Mouse (Mus musculus) forebrain, embryonic 11.5 days (tissue): ENCODE data around the gene D3Ertd254e. TPM values are rescaled to one million over a fixed set of nuclear protein-coding genes. Genes with fewer than 3 reads are reported as not detected.

Experiments
- ATAC-seq: fragments of 200-750 bp; cut with Nextera tagmentation; replicated peaks from 2 replicates; pipeline ENCODE4 v1.8.0; 2017; ENCODE audit warnings: moderate TSS enrichment; ENCODE audit not compliant: low FRiP score
- DNase-seq: peaks from one replicate; pipeline ENCODE4 v3.0.0-alpha.2; 2017; ENCODE audit warnings: low spot score
- H3K27ac ChIP-seq: fragments of 300-500 bp; sonication (generic); 2 replicates; pipeline ENCODE4 v1.5.1; 2014; ENCODE audit warnings: low read depth, low read length
- H3K27me3 ChIP-seq: fragments of 300-500 bp; sonication (generic); 2 replicates; pipeline ENCODE4 v1.6.1; 2014; ENCODE audit warnings: mild to moderate bottlenecking, low read length, mixed read lengths; ENCODE audit not compliant: control insufficient read depth, insufficient read depth
- H3K36me3 ChIP-seq: fragments of 300-500 bp; sonication (generic); 2 replicates; pipeline ENCODE4 v1.6.1; 2014; ENCODE audit warnings: mild to moderate bottlenecking, low read length, moderate library complexity, mixed read lengths; ENCODE audit not compliant: control insufficient read depth, insufficient read depth
- H3K4me1 ChIP-seq: fragments of 300-500 bp; sonication (generic); replicated peaks from 2 replicates; pipeline ENCODE4 v1.6.1; 2014; ENCODE audit warnings: low read length, mixed read lengths; ENCODE audit not compliant: control insufficient read depth, insufficient read depth
- H3K4me2 ChIP-seq: fragments of 300-500 bp; sonication (generic); 2 replicates; pipeline ENCODE4 v1.6.1; 2014; ENCODE audit warnings: low read depth, mild to moderate bottlenecking, low read length, moderate library complexity, mixed read lengths; ENCODE audit not compliant: severe bottlenecking
- H3K4me3 ChIP-seq: fragments of 300-500 bp; sonication (generic); 2 replicates; pipeline ENCODE4 v1.5.1; 2014; ENCODE audit warnings: low read depth, low read length
- H3K9ac ChIP-seq: fragments of 300-500 bp; sonication (generic); 2 replicates; pipeline ENCODE4 v1.6.1; 2014; ENCODE audit warnings: low read length
- H3K9me3 ChIP-seq: fragments of 300-500 bp; sonication (generic); 2 replicates; pipeline ENCODE4 v1.6.1; 2016; ENCODE audit warnings: low read length, mixed read lengths; ENCODE audit not compliant: control insufficient read depth
- WGBS: fragments of 180-500 bp; shearing (Covaris S2); extraction: QIAGEN DNeasy Blood & Tissue Kit; methylation state at CpG from one replicate; pipeline ENCODE4 v1.1.7; 2014; 5-methylcytosine and 5-hydroxymethylcytosine counted together
- polyA plus RNA-seq: library from polyadenylated mRNA; unstranded; fragments of >200 nt; fragmentation: Nextera tagmentation; extraction: Ambion mirVana; gene quantifications from 2 replicates; pipeline ENCODE4 v1.2.1, GENCODE M21; 2014

The D3Ertd254e gene
- polyA plus RNA-seq, 1 experiment from 2014 or later, result 10.6 TPM

DNA sequence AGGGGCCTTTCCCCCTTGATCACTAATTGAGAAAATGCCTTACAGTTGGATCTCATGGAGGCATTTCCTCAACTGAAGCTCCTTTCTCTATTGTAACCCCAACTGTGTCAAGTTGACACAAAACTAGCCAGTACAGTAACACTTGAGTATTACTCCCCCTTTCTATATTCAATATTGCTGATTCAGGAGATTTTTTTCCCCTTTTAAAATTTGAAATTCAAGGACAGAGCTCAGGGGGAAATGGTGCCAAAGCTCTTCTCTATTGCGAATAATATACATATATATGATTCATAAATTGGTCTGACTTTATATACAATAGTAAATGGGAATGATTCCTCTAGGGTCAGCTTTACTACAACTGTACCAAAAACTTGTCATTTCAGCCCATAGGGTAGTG lies 282 bp upstream of the D3Ertd254e start:
- Histone ChIP-seq H3K36me3 (no peaks in the 10 kb centered on the region), H3K27me3 (no peaks in the 10 kb centered on the region), H3K9ac (no peak overlapping the region), H3K27ac (no peak overlapping the region), H3K9me3 (no peaks in the 10 kb centered on the region), H3K4me2 (no peak overlapping the region; the same call in 1 of the 2 replicates), H3K4me3 (peak overlapping the region; percentile 89; the same call in 1 of the 2 replicates), H3K4me1 (peaks cover 8% of the 10 kb centered on the region; the same call in 1 of the 2 replicates)
- WGBS, result 3% methylated on average over 1 of the region's 1 CpGs
- DNase-seq (no peak), ATAC-seq (no peak)

DNA sequence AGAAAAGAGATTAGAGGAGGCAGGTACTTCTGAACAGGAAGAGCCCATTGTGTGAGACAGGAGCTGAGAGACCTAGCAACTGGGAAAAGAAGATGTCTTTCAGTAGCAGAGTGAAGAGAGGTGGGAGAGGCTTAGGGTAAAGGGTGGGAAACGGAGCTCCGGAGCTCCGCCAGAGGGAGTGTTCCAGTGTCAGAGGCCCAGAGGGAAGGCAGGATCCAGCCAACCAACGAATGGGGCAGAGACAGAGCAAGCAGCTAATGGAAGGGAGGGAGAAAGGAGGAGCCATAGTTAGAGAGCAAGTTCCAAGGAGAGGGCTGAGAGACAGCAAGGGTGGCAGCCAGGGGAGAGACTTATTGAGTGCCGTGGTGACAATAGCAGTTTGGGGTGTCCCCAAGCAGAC lies 4.5 kb downstream of the D3Ertd254e start:
- DNase-seq (no peak), ATAC-seq (no peak)
- WGBS, result 17% methylated on average over 5 of the region's 5 CpGs
- Histone ChIP-seq H3K4me2 (no peak overlapping the region), H3K4me3 (no peak overlapping the region), H3K9me3 (no peaks in the 10 kb centered on the region; the same call in 1 of the 2 replicates), H3K9ac (no peak overlapping the region), H3K27ac (no peak overlapping the region), H3K4me1 (peaks cover 8% of the 10 kb centered on the region; the same call in 1 of the 2 replicates), H3K27me3 (no peaks in the 10 kb centered on the region), H3K36me3 (peaks cover 8% of the 10 kb centered on the region; the same call in 1 of the 2 replicates)

DNA sequence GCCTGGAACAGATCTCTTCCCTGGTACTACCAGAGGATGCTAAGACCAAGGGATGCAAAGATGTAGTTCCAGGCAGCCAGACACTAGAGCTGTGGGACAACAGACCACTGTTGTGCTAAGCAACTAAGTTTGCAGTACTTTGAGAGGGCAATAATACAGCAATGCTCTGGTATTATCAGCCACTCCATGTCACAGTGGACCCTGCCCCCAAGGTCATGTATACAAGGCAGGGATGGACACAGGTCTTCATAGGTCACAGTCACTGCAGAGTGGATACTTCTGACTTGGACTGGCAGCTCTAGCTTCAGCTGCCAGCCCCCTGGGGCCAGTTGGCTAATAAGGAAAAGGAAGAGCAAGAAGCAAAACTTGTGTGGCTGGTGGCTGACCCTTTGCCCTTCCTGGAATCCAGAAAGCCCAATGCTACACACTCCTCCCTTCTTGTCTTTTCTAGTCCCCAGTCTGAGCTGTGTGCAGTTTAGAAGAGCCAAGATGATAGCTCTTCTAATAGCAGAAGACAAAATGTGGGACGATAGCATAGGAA lies 19.9 kb downstream of the D3Ertd254e start:
- no peak overlapping the region for H3K4me3 ChIP-seq
- no peaks in the 10 kb centered on the region for H3K4me1 ChIP-seq
- no peak overlapping the region for H3K9ac ChIP-seq
- H3K27ac ChIP-seq, result no peak overlapping the region
- 84% methylated on average over 1 of the region's 1 CpGs for WGBS
- H3K36me3 ChIP-seq, result peaks cover 4% of the 10 kb centered on the region
- ATAC-seq (no peak), DNase-seq (no peak)
- no peaks in the 10 kb centered on the region for H3K27me3 ChIP-seq
- H3K9me3 ChIP-seq, result no peaks in the 10 kb centered on the region
- H3K4me2 ChIP-seq, result no peak overlapping the region

DNA sequence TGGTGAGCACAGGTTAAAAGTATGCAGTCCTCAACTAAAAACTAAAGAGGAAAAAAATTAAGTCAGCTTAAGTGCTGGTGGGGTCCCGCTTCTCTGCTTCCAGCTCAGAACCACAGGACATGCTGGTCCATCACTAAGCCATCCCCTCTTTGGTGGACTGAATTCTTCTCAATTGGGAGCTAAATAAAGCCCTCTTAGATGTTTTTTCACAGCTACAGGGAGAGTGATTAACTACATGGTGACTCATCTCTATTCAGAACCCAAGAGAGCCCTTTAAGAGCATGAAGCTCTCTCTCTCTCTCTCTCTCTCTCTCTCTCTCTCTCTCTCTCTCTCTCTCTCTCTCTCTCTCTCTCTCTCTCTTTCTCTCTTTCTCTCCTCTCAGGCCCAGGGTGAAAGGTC lies 20.5 kb downstream of the D3Ertd254e start:
- H3K27ac ChIP-seq, result no peak overlapping the region
- H3K4me2 ChIP-seq, result no peak overlapping the region
- DNase-seq (no peak), ATAC-seq (no peak)
- WGBS, result 86% methylated on average over 1 of the region's 1 CpGs
- H3K9me3 ChIP-seq, result no peaks in the 10 kb centered on the region
- H3K27me3 ChIP-seq, result no peaks in the 10 kb centered on the region
- no peaks in the 10 kb centered on the region; the same call in none of the 2 replicates for H3K36me3 ChIP-seq
- H3K9ac ChIP-seq, result no peak overlapping the region
- no peak overlapping the region for H3K4me3 ChIP-seq
- no peaks in the 10 kb centered on the region for H3K4me1 ChIP-seq

DNA sequence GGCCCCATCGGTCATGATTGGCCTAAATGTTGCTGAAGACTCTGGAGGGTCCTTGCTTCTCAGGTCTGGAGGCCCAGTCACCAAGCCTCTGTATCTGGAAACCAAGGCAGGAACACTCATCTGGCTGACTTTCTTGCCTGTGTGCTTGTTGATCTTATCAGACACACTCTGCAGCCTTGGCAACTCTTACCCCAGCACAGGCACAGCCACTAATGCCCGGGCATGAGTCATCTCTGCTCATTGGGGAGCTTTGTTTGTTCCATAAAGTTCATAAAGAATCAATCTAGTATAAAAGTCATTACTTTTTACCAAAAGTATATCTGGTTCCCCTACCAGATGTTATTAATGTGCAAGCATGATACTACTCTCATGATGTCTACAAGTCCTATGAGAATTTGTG lies 22.9 kb downstream of the D3Ertd254e start:
- no peak for DNase-seq
- Histone ChIP-seq H3K4me3 (no peak overlapping the region), H3K9ac (no peak overlapping the region), H3K4me2 (no peak overlapping the region), H3K9me3 (no peaks in the 10 kb centered on the region), H3K4me1 (no peaks in the 10 kb centered on the region), H3K27ac (no peak overlapping the region), H3K27me3 (no peaks in the 10 kb centered on the region), H3K36me3 (no peaks in the 10 kb centered on the region; the same call in 1 of the 2 replicates)
- 89% methylated on average over 2 of the region's 2 CpGs for WGBS
- no peak for ATAC-seq

DNA sequence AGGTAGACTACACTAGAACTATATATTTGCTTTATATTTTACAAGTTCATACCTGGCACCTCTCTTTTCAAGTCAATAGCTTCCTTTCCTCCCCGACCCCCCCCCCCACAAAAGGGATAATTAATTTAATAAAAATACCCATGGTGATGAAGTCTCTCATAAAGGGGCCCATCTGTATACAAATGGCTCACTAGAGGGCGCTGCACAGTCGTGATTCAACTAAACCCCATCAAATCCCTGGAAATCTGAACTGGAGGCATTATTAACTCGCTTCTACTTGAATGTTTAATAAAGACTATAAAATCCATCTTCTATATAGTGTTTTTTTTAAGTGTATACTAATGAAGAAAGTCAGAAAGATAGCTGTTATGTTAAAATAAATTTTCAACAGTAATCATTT lies 30.7 kb downstream of the D3Ertd254e start:
- Histone ChIP-seq H3K27ac (no peak overlapping the region), H3K4me1 (no peaks in the 10 kb centered on the region), H3K4me3 (no peak overlapping the region), H3K4me2 (no peak overlapping the region), H3K36me3 (no peaks in the 10 kb centered on the region), H3K27me3 (no peaks in the 10 kb centered on the region), H3K9me3 (no peaks in the 10 kb centered on the region), H3K9ac (no peak overlapping the region)
- DNase-seq, result peak; percentile 69
- WGBS, result 11% methylated on average over 4 of the region's 4 CpGs
- ATAC-seq, result no peak

DNA sequence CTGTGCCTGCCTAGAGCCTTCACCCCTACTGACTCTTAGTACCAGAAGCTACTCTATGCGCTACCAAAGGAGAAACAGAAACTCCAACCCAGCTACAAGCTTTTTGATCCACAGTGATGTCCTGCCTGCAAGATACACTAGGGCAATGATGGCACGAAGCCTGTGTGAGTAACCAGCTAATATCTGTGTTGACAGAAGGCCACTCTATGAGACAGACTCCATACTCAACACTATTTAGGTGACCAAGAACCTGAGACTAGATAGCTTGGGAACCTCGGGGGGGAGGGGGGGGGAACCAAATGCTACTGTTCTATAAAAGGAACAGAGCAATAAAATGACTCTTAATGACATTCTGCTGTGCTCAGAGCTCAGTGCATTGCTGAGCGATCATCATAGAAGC lies 35.7 kb downstream of the D3Ertd254e start:
- DNase-seq (no peak), ATAC-seq (no peak)
- Histone ChIP-seq H3K27ac (no peak overlapping the region), H3K9ac (no peak overlapping the region), H3K4me2 (no peak overlapping the region), H3K4me1 (no peaks in the 10 kb centered on the region), H3K27me3 (no peaks in the 10 kb centered on the region), H3K9me3 (no peaks in the 10 kb centered on the region), H3K36me3 (no peaks in the 10 kb centered on the region), H3K4me3 (no peak overlapping the region)
- 86% methylated on average over 4 of the region's 4 CpGs for WGBS

DNA sequence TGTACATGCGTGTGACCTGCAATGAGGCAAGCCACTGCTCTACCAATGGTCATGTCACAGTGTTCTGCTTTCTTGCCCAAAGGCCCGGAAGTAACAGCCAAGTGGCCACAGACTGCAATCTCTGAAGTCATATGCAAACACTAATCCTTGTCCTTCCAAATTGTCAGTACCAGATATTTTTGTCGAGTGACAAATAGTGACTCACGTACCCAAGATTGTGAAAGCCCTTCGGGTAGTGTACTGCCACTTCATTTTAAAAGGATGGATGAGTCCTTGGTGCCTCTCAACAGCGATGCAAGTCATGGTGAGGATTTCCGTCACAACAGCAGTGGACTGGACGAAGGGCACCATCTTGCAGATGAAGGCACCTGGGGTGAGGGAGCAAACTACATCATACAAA lies 38.4 kb downstream of the D3Ertd254e start:
- Histone ChIP-seq H3K4me1 (no peaks in the 10 kb centered on the region), H3K9ac (no peak overlapping the region), H3K27ac (no peak overlapping the region), H3K4me2 (no peak overlapping the region), H3K36me3 (no peaks in the 10 kb centered on the region), H3K4me3 (no peak overlapping the region), H3K9me3 (no peaks in the 10 kb centered on the region), H3K27me3 (no peaks in the 10 kb centered on the region)
- no peak for ATAC-seq
- no peak for DNase-seq
- WGBS, result 91% methylated on average over 8 of the region's 8 CpGs

DNA sequence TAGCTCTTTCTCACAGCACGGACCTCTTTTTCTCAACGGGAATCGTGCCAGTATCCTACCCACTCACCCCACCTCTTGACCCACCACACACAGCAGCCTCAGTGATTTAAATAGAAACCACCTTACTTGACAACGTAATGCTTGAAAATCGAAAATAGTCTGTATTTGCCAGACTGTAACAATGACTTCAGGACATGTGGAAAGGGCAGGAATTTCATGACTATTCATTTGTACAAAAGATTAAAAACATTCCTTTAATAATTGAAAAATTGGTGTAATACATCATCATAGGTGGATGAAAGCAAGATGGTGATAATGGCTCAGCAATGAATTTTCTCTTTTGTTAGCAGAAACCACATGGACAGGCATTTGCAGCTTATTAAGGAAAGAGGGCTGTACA lies 50.3 kb downstream of the D3Ertd254e start:
- H3K27me3 ChIP-seq, result no peaks in the 10 kb centered on the region
- no peak overlapping the region for H3K4me2 ChIP-seq
- no peak for ATAC-seq
- no peaks in the 10 kb centered on the region for H3K9me3 ChIP-seq
- H3K36me3 ChIP-seq, result no peaks in the 10 kb centered on the region
- no peak overlapping the region for H3K27ac ChIP-seq
- no peak overlapping the region for H3K4me3 ChIP-seq
- 87% methylated on average over 5 of the region's 5 CpGs for WGBS
- H3K4me1 ChIP-seq, result no peaks in the 10 kb centered on the region
- H3K9ac ChIP-seq, result no peak overlapping the region
- no peak for DNase-seq
